Mouse (Mus musculus): ENCODE measurements around the gene Matn1. TPM values are rescaled to one million over a fixed set of nuclear protein-coding genes. Genes with fewer than 3 reads are reported as not detected.

Gene Matn1
- polyA plus RNA-seq (2012; rRNA removed) = 0.04 and 0.13 TPM in 2 replicates
- 0.08 TPM in 1 of 2 replicates, not detected in the other for polyA plus RNA-seq (2014; fragmentation: Nextera tagmentation; extraction: Ambion mirVana)

GRCm38 (mm10) chr4:130944112-130944511 is at the start of gene Matn1:
Matn1 (plus strand) TSS chr4:130944385.
- H3K27ac ChIP-seq = no peak within 1 kb of the TSS
- no peak for TF ChIP-seq EP300 (IDR thresholded peaks at IDR 0.05; ENCODE audit: low read depth)
- no peak for TF ChIP-seq CTCF (IDR thresholded peaks at IDR 0.05; ENCODE audit: low read depth)
- WGBS (ENCODE audit: insufficient replicate concordance) = 5% methylated on average over 6 of the region's 6 CpGs
- no peak within 1 kb of the TSS for H3K4me3 ChIP-seq (ENCODE audit: insufficient read depth in 1 of 2, low read depth in 2 of 2, low read length in 2 of 2)
- ATAC-seq (ENCODE audit: insufficient read depth) (no peak), DNase-seq (ENCODE audit: low read depth in 3 of 3, low spot score in 3 of 3) (no peak)
- H3K36me3 ChIP-seq (replicated peaks; ENCODE audit: control insufficient read depth, insufficient read depth, low read depth) = no peaks in the 10 kb centered on the region
- H3K4me1 ChIP-seq (replicated peaks; ENCODE audit: control insufficient read depth in 2 of 2, insufficient read depth in 2 of 2, low read length in 1 of 2) = no peaks in the 10 kb centered on the region
- H3K9me3 ChIP-seq (ENCODE audit: control insufficient read depth, low read length) = no peaks in the 10 kb centered on the region
- no peak within 1 kb of the TSS for H3K9ac ChIP-seq (replicated peaks)
- H3K27me3 ChIP-seq (ENCODE audit: control insufficient read depth, insufficient read depth, low read length) = no peaks in the 10 kb centered on the region
- H3K4me2 ChIP-seq (ENCODE audit: low read depth) = no peak within 1 kb of the TSS

- peaks cover 0 to 3% of the 10 kb centered on the region in 2 experiments; a peak in 1 of 4 replicates for H3K4me1 ChIP-seq (replicated peaks; ENCODE audit: control insufficient read depth in 2 of 2, insufficient read depth in 2 of 2, low read length in 1 of 2)
- no peak overlapping the region for H3K4me3 ChIP-seq (ENCODE audit: insufficient read depth in 1 of 2, low read depth in 2 of 2, low read length in 2 of 2)
- ATAC-seq (ENCODE audit: insufficient read depth) (no peak), DNase-seq (ENCODE audit: low read depth in 3 of 3, low spot score in 3 of 3) (no peak)
- no peaks in the 10 kb centered on the region for H3K36me3 ChIP-seq (replicated peaks; ENCODE audit: control insufficient read depth, insufficient read depth, low read depth)
- 58% methylated on average over 6 of the region's 6 CpGs for WGBS (ENCODE audit: insufficient replicate concordance)
- H3K27ac ChIP-seq = no peak overlapping the region
- no peaks in the 10 kb centered on the region for H3K27me3 ChIP-seq (ENCODE audit: control insufficient read depth, insufficient read depth, low read length)
- TF ChIP-seq CTCF (IDR thresholded peaks at IDR 0.05; ENCODE audit: low read depth) (no peak), EP300 (IDR thresholded peaks at IDR 0.05; ENCODE audit: low read depth) (no peak)
- H3K4me2 ChIP-seq (ENCODE audit: low read depth) = no peak overlapping the region
- H3K9ac ChIP-seq (replicated peaks) = no peak overlapping the region
- no peaks in the 10 kb centered on the region for H3K9me3 ChIP-seq (ENCODE audit: control insufficient read depth, low read length)
Measured at GRCm38 (mm10) chr4:130895701-130896100, 48.5 kb upstream of the Matn1 start.

- peak in 1 of 3 experiments; percentile 37 for DNase-seq (ENCODE audit: low read depth in 3 of 3, low spot score in 3 of 3)
- no peak overlapping the region for H3K27ac ChIP-seq
Measured at GRCm38 (mm10) chr4:130896372-130896771, 47.8 kb upstream of the Matn1 start.

GRCm38 (mm10) chr4:130899383-130899781 is 44.8 kb upstream of the Matn1 start:
- H3K4me1 ChIP-seq (replicated peaks; ENCODE audit: control insufficient read depth in 2 of 2, insufficient read depth in 2 of 2, low read length in 1 of 2) = peaks cover 0 to 8% of the 10 kb centered on the region in 2 experiments; a peak in 2 of 4 replicates
- H3K9ac ChIP-seq (replicated peaks) = no peak overlapping the region
- no peaks in the 10 kb centered on the region for H3K9me3 ChIP-seq (ENCODE audit: control insufficient read depth, low read length)
- 40% methylated on average over 2 of the region's 3 CpGs for WGBS (ENCODE audit: insufficient replicate concordance)
- TF ChIP-seq EP300 (IDR thresholded peaks at IDR 0.05; ENCODE audit: low read depth) (no peak), CTCF (IDR thresholded peaks at IDR 0.05; ENCODE audit: low read depth) (no peak)
- H3K36me3 ChIP-seq (replicated peaks; ENCODE audit: control insufficient read depth, insufficient read depth, low read depth) = no peaks in the 10 kb centered on the region
- no peaks in the 10 kb centered on the region for H3K27me3 ChIP-seq (ENCODE audit: control insufficient read depth, insufficient read depth, low read length)
- no peak overlapping the region for H3K4me2 ChIP-seq (ENCODE audit: low read depth)
- DNase-seq (ENCODE audit: low read depth in 3 of 3, low spot score in 3 of 3) (no peak), ATAC-seq (ENCODE audit: insufficient read depth) (no peak)
- H3K4me3 ChIP-seq (ENCODE audit: insufficient read depth in 1 of 2, low read depth in 2 of 2, low read length in 2 of 2) = no peak overlapping the region
- no peak overlapping the region for H3K27ac ChIP-seq

More at GRCm38 (mm10) chr4:130896372-130896771, 47.8 kb upstream of the Matn1 start:
- H3K4me2 ChIP-seq (ENCODE audit: low read depth) = no peak overlapping the region
- 35% methylated on average over 2 of the region's 2 CpGs for WGBS (ENCODE audit: insufficient replicate concordance)
- TF ChIP-seq CTCF (IDR thresholded peaks at IDR 0.05; ENCODE audit: low read depth) = peak; percentile 91
- no peak for TF ChIP-seq EP300 (IDR thresholded peaks at IDR 0.05; ENCODE audit: low read depth)
- no peaks in the 10 kb centered on the region for H3K36me3 ChIP-seq (replicated peaks; ENCODE audit: control insufficient read depth, insufficient read depth, low read depth)
- H3K4me3 ChIP-seq (ENCODE audit: insufficient read depth in 1 of 2, low read depth in 2 of 2, low read length in 2 of 2) = no peak overlapping the region
- H3K27me3 ChIP-seq (ENCODE audit: control insufficient read depth, insufficient read depth, low read length) = no peaks in the 10 kb centered on the region
- H3K4me1 ChIP-seq (replicated peaks; ENCODE audit: control insufficient read depth in 2 of 2, insufficient read depth in 2 of 2, low read length in 1 of 2) = peaks cover 0 to 3% of the 10 kb centered on the region in 2 experiments; a peak in 1 of 4 replicates
- no peak for ATAC-seq (ENCODE audit: insufficient read depth)
- H3K9me3 ChIP-seq (ENCODE audit: control insufficient read depth, low read length) = no peaks in the 10 kb centered on the region
- no peak overlapping the region for H3K9ac ChIP-seq (replicated peaks)

GRCm38 (mm10) chr4:130899782-130900427 is 44.3 kb upstream of the Matn1 start:
- H3K4me3 ChIP-seq (ENCODE audit: insufficient read depth in 1 of 2, low read depth in 2 of 2, low read length in 2 of 2) = no peak overlapping the region
- 51% methylated on average over 6 of the region's 6 CpGs for WGBS (ENCODE audit: insufficient replicate concordance)
- no peaks in the 10 kb centered on the region for H3K36me3 ChIP-seq (replicated peaks; ENCODE audit: control insufficient read depth, insufficient read depth, low read depth)
- H3K9ac ChIP-seq (replicated peaks) = no peak overlapping the region
- TF ChIP-seq CTCF (IDR thresholded peaks at IDR 0.05; ENCODE audit: low read depth) (no peak), EP300 (IDR thresholded peaks at IDR 0.05; ENCODE audit: low read depth) (no peak)
- ATAC-seq (ENCODE audit: insufficient read depth) (no peak), DNase-seq (ENCODE audit: low read depth in 3 of 3, low spot score in 3 of 3) (no peak)
- H3K27me3 ChIP-seq (ENCODE audit: control insufficient read depth, insufficient read depth, low read length) = no peaks in the 10 kb centered on the region
- H3K4me1 ChIP-seq (replicated peaks; ENCODE audit: control insufficient read depth in 2 of 2, insufficient read depth in 2 of 2, low read length in 1 of 2) = peaks cover 0 to 13% of the 10 kb centered on the region in 2 experiments; a peak in 2 of 4 replicates
- no peak overlapping the region for H3K4me2 ChIP-seq (ENCODE audit: low read depth)
- H3K27ac ChIP-seq = no peak overlapping the region
- H3K9me3 ChIP-seq (ENCODE audit: control insufficient read depth, low read length) = no peaks in the 10 kb centered on the region

Measured in liver, embryonic 14.5 days (tissue).